Mouse (Mus musculus) hindbrain, embryonic 16.5 days (tissue): ENCODE measurements around the gene Nfix. TPM values are rescaled to one million over a fixed set of nuclear protein-coding genes. Genes with fewer than 3 reads are reported as not detected.

ENCODE experiments used
- ATAC-seq: fragments of 200-750 bp; cut with Nextera tagmentation; 2 replicates; pipeline ENCODE4 v1.8.0; 2017; ENCODE audit warnings: moderate TSS enrichment, moderate library complexity
- H3K27ac ChIP-seq: fragments of 300-500 bp; sonication (generic); 2 replicates; pipeline ENCODE4 v1.5.1; 2014; ENCODE audit warnings: low read depth, mild to moderate bottlenecking, control low read depth, low read length, moderate library complexity
- H3K27me3 ChIP-seq: fragments of 300-500 bp; sonication (generic); replicated peaks from 2 replicates; pipeline ENCODE4 v1.6.1; 2014; ENCODE audit warnings: low read length; ENCODE audit not compliant: control insufficient read depth, insufficient read depth
- H3K36me3 ChIP-seq: fragments of 300-500 bp; sonication (generic); 2 replicates; pipeline ENCODE4 v1.6.1; 2014; ENCODE audit warnings: mild to moderate bottlenecking, low read length, moderate library complexity, mixed read lengths; ENCODE audit not compliant: control insufficient read depth, insufficient read depth
- H3K4me1 ChIP-seq: fragments of 300-500 bp; sonication (generic); 2 replicates; pipeline ENCODE4 v1.6.1; 2014; ENCODE audit warnings: low read depth, low read length; ENCODE audit not compliant: control insufficient read depth, insufficient read depth
- H3K4me2 ChIP-seq: fragments of 300-500 bp; sonication (generic); 2 replicates; pipeline ENCODE4 v1.6.1; 2014; ENCODE audit warnings: mild to moderate bottlenecking, low read length, control low read depth, moderate library complexity
- H3K4me3 ChIP-seq: fragments of 300-500 bp; sonication (generic); 2 replicates; pipeline ENCODE4 v1.5.1; 2014; ENCODE audit warnings: mild to moderate bottlenecking, low read length, control low read depth, moderate library complexity
- H3K9ac ChIP-seq: fragments of 300-500 bp; sonication (generic); 2 replicates; pipeline ENCODE4 v1.6.1; 2014; ENCODE audit warnings: low read depth, mild to moderate bottlenecking, control low read depth, low read length, moderate library complexity
- H3K9me3 ChIP-seq: fragments of 300-500 bp; sonication (generic); 2 replicates; pipeline ENCODE4 v1.6.1; 2014; ENCODE audit warnings: mild to moderate bottlenecking, low read length, moderate library complexity; ENCODE audit not compliant: control insufficient read depth
- WGBS: fragments of 180-500 bp; shearing (Covaris S2); extraction: QIAGEN DNeasy Blood & Tissue Kit; methylation state at CpG from one replicate; pipeline ENCODE4 v1.1.7; 2014; 5-methylcytosine and 5-hydroxymethylcytosine counted together
- polyA plus RNA-seq: library from polyadenylated mRNA; unstranded; fragments of >200 nt; fragmentation: Nextera tagmentation; extraction: Ambion mirVana; gene quantifications from 2 replicates; pipeline ENCODE4 v1.2.1, GENCODE M21; 2015

Nfix gene
- polyA plus RNA-seq, 1 experiment from 2014 or later = 109 TPM

GRCm38 (mm10) chr8:84840248-84840999 lies 40.3 kb upstream of the Nfix start, which contains the start of gene Rad23a:
Gene Rad23a, minus strand, starts transcription at chr8:84840665.
- Histone ChIP-seq H3K4me1 (peaks cover 33% of the 10 kb centered on the region), H3K4me2 (peak within 1 kb of the TSS; percentile 72), H3K9me3 (no peaks in the 10 kb centered on the region), H3K27me3 (no peaks in the 10 kb centered on the region), H3K27ac (peak within 1 kb of the TSS; percentile 91), H3K36me3 (peaks cover 59% of the 10 kb centered on the region), H3K4me3 (peak within 1 kb of the TSS; percentile 90), H3K9ac (peak within 1 kb of the TSS; percentile 92)
- ATAC-seq = peak; percentile 95
- 0% methylated on average over 44 of the region's 55 CpGs for WGBS

- under 1% methylated on average over 7 of the region's 7 CpGs for WGBS
- Histone ChIP-seq H3K27me3 (no peaks in the 10 kb centered on the region), H3K36me3 (peaks cover 58% of the 10 kb centered on the region), H3K4me2 (peak overlapping the region; percentile 72), H3K9me3 (no peaks in the 10 kb centered on the region), H3K4me3 (peak overlapping the region; percentile 90), H3K9ac (peak overlapping the region; percentile 92), H3K27ac (peak overlapping the region; percentile 91), H3K4me1 (peaks cover 29% of the 10 kb centered on the region)
- no peak for ATAC-seq
Observed at GRCm38 (mm10) chr8:84839875-84840247, 39.7 kb upstream of the Nfix start.

DNA sequence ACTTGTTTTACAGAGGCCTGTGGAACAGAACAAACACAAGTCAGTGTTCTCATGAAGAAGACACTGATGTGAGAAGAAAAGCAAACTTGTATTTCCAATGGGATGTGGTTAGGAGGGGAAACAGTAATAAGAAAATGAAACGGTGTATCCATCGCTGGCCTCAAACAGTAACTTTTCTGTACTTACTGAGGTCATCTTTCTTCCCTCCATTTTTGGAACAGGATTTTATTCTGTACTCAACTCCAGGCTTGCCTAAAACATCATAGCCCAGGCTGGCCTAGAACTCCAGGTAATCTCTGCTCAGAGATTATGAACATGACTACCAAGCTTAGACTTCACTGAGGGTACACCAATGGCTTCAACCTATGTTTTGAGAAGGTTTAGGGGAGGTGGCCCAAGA lies 39.3 kb upstream of the Nfix start:
- WGBS = 94% methylated on average over 2 of the region's 2 CpGs
- Histone ChIP-seq H3K27ac (0 out of 2 replicates have a peak overlapping the region, but pooled peaks have one; percentile 44), H3K4me3 (peak overlapping the region; percentile 90), H3K36me3 (peaks cover 57% of the 10 kb centered on the region), H3K9me3 (no peaks in the 10 kb centered on the region), H3K27me3 (no peaks in the 10 kb centered on the region), H3K4me2 (peak overlapping the region; percentile 72), H3K4me1 (peaks cover 29% of the 10 kb centered on the region), H3K9ac (peak overlapping the region; percentile 92; the same call in 1 of the 2 replicates)
- no peak for ATAC-seq

GRCm38 (mm10) chr8:84838513-84838912 lies 38.4 kb upstream of the Nfix start:
- peaks cover 57% of the 10 kb centered on the region for H3K36me3 ChIP-seq
- H3K27me3 ChIP-seq = no peaks in the 10 kb centered on the region
- WGBS = 75% methylated on average over 5 of the region's 5 CpGs
- H3K27ac ChIP-seq = no peak overlapping the region
- no peak overlapping the region for H3K4me3 ChIP-seq
- no peaks in the 10 kb centered on the region for H3K9me3 ChIP-seq
- H3K4me1 ChIP-seq = peaks cover 32% of the 10 kb centered on the region
- H3K4me2 ChIP-seq = no peak overlapping the region
- H3K9ac ChIP-seq = no peak overlapping the region
- ATAC-seq = no peak

GRCm38 (mm10) chr8:84837912-84838470 lies 37.8 kb upstream of the Nfix start:
- no peaks in the 10 kb centered on the region for H3K9me3 ChIP-seq
- H3K4me1 ChIP-seq = peaks cover 34% of the 10 kb centered on the region
- 81% methylated on average over 15 of the region's 15 CpGs for WGBS
- ATAC-seq = no peak
- H3K36me3 ChIP-seq = peaks cover 52% of the 10 kb centered on the region
- H3K4me3 ChIP-seq = no peak overlapping the region
- H3K27me3 ChIP-seq = no peaks in the 10 kb centered on the region
- H3K9ac ChIP-seq = no peak overlapping the region
- no peak overlapping the region for H3K27ac ChIP-seq
- no peak overlapping the region for H3K4me2 ChIP-seq

- Histone ChIP-seq H3K27ac (no peak overlapping the region), H3K4me3 (no peak overlapping the region), H3K27me3 (no peaks in the 10 kb centered on the region), H3K9ac (no peak overlapping the region), H3K4me1 (peaks cover 37% of the 10 kb centered on the region), H3K9me3 (no peaks in the 10 kb centered on the region), H3K36me3 (peaks cover 45% of the 10 kb centered on the region), H3K4me2 (no peak overlapping the region)
- WGBS = 73% methylated on average over 8 of the region's 8 CpGs
- no peak for ATAC-seq
Observed at GRCm38 (mm10) chr8:84837149-84837911, 37.2 kb upstream of the Nfix start.

DNA sequence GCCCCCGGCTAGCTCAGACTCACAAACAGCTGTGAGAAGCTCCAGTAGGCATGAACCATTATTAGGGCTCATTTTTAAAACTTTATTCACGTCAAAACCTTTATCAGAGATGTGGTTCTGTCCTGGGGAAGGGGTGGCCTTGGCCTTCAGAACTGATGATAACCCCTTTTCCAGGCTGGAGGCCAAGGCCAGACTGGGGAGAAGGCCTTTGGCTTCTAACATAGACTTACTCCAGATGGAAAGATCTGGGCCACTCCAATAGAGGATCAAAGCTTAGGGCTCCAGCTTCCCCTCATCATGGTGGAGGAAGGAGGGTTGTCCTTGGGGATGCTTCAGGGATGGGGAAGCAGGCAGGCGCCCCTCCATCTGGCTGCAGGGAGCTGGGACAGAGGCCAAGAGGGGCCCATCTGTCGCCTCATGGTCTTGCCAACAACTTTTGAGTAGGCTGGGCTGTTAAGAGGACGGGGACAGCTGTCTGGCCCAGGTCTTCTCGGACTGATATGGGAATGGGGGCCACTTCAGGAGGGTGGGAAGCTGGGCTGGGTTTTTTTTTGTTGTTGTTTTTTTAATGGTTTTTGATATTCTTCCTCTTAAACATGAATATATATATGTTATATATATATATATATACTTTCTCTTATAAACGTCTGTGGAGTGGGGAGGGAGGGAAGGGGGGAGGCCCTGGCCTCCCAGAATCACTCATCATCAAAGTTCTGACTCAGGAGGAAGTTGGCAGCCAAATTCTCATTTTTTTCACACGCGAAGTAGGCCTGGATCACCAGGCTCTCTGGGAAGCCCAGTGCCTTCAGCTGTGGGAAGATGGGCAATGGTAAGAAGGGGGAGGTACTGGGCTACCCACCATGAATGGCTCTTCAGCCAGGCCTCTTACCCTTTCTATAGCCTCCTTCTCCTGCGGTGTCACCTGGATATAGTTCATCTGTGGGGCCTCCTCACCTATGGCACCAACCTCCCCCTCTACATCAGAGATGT lies 35.0 kb upstream of the Nfix start:
- Histone ChIP-seq H3K9ac (no peak overlapping the region), H3K4me3 (no peak overlapping the region), H3K27me3 (no peaks in the 10 kb centered on the region), H3K4me1 (peaks cover 37% of the 10 kb centered on the region), H3K4me2 (no peak overlapping the region; the same call in 1 of the 2 replicates), H3K27ac (peak overlapping the region; percentile 75), H3K9me3 (no peaks in the 10 kb centered on the region), H3K36me3 (peaks cover 34% of the 10 kb centered on the region)
- WGBS = 56% methylated on average over 10 of the region's 10 CpGs
- ATAC-seq = peak; percentile 31

DNA sequence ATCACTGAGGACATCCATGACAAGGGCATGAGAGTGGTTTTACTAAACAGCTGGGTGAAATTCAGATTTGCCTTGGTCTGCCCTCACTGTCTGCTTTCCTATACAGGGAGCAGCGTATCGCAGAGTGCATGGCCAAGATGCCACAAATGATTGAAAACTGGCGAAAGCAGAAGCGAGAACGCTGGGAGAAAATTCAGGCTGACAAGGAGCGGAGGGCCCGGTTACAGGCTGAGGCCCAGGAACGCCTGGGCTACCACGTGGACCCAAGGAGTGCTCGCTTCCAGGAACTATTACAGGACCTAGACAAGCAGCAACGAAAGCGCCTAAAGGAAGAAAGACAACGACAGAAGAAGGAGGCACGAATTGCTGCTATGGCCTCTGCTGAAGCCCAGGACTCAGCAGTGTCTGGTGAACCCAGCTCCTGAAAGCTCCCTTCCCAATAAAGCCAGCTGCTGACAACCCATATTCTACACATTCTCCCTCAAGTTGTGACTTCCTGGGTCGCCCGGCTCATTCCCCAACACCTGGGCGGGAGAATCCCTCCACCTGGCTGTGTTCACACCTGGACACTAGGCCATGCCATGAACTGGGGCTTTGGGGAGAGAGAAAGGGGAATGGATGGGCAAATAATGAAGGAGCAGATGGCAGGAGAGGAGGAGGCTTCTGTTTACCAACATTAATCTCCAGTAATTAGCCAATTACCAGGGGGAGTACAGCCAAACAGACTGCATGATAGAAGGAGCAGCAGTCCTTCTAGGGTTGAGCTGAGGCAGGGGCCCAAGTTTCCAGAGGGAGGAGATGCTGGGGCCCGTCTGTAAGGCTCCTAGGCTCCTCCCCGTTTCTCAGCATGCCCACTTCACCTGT lies 34.1 kb upstream of the Nfix start:
- no peaks in the 10 kb centered on the region for H3K27me3 ChIP-seq
- peak overlapping the region; percentile 75 for H3K27ac ChIP-seq
- peaks cover 34% of the 10 kb centered on the region for H3K36me3 ChIP-seq
- no peak overlapping the region for H3K9ac ChIP-seq
- peaks cover 30% of the 10 kb centered on the region for H3K4me1 ChIP-seq
- ATAC-seq = peak; percentile 45
- WGBS = 73% methylated on average over 19 of the region's 19 CpGs
- H3K4me2 ChIP-seq = no peak overlapping the region; the same call in 1 of the 2 replicates
- H3K9me3 ChIP-seq = no peaks in the 10 kb centered on the region
- no peak overlapping the region for H3K4me3 ChIP-seq
